Mouse (Mus musculus): Measurements from ENCODE around the gene Catsperz. TPM values are rescaled to one million over a fixed set of nuclear protein-coding genes. Genes with fewer than 3 reads are reported as not detected.

Gene Catsperz
- not detected for total RNA-seq (2021)
- long read RNA-seq, experiment 1: 0 reads
- long read RNA-seq, experiment 2: 0 reads

- no peak for DNase-seq
- intact Hi-C loops (cut with DNase I): loop anchor here (2.0 kb wide), 2 partner anchors 16 to 96 kb away; partner anchors contain the start of gene Bad
Measured at GRCm38 (mm10) chr19:6925307-6925573, at the start of gene Catsperz. Gene Catsperz (minus strand): TSS chr19:6925380.

- intact Hi-C loops (cut with DNase I): no loop called here
- peak; percentile 83 to 85 for DNase-seq
Measured at GRCm38 (mm10) chr19:6974211-6975205, 49.3 kb upstream of the Catsperz start, which contains the start of gene Ppp1r14b. Gene Ppp1r14b (plus strand): TSS chr19:6974968.

- no peak for DNase-seq
- intact Hi-C loops (cut with DNase I): no loop called here
Measured at GRCm38 (mm10) chr19:6973581-6974190, 48.5 kb upstream of the Catsperz start.

- intact Hi-C loops (cut with DNase I): no loop called here
- no peak for DNase-seq
Measured at GRCm38 (mm10) chr19:6972247-6972917, 47.2 kb upstream of the Catsperz start.

- DNase-seq: no peak
- intact Hi-C loops (cut with DNase I): no loop called here
Measured at GRCm38 (mm10) chr19:6971644-6972043, 46.5 kb upstream of the Catsperz start.

- intact Hi-C loops (cut with DNase I): loop anchor here (1.0 kb wide), 1 partner anchor 46 kb away; no protein-coding TSS in a partner anchor
- no peak for DNase-seq
Measured at GRCm38 (mm10) chr19:6970460-6971085, 45.4 kb upstream of the Catsperz start.

GRCm38 (mm10) chr19:6969665-6970381, 44.6 kb upstream of the Catsperz start:
- intact Hi-C loops (cut with DNase I): loop anchor here (1.0 to 2.0 kb wide), 2 partner anchors 15 to 46 kb away; no protein-coding TSS in a partner anchor
- peak; percentile 87 to 89 for DNase-seq

- no peak for DNase-seq
- intact Hi-C loops (cut with DNase I): loop anchor here (2.0 kb wide), 1 partner anchor 14 kb away; no protein-coding TSS in a partner anchor
Measured at GRCm38 (mm10) chr19:6969291-6969664, 44.1 kb upstream of the Catsperz start.

GRCm38 (mm10) chr19:6968491-6969271, 43.5 kb upstream of the Catsperz start:
- intact Hi-C loops (cut with DNase I): loop anchor here (2.0 kb wide), 1 partner anchor 14 kb away; no protein-coding TSS in a partner anchor
- no peak for DNase-seq

GRCm38 (mm10) chr19:6956461-6956860, 31.3 kb upstream of the Catsperz start:
- intact Hi-C loops (cut with DNase I): no loop called here
- DNase-seq: no peak

GRCm38 (mm10) chr19:6955424-6955823, 30.2 kb upstream of the Catsperz start:
- intact Hi-C loops (cut with DNase I): loop anchor here (2.0 kb wide), 1 partner anchor 13 kb away; no protein-coding TSS in a partner anchor

GRCm38 (mm10) chr19:6954046-6954445, 28.9 kb upstream of the Catsperz start:
- intact Hi-C loops (cut with DNase I): loop anchor here (2.0 kb wide), 1 partner anchor 15 kb away; no protein-coding TSS in a partner anchor
- peak in 1 of 2 experiments; percentile 67 for DNase-seq

More at GRCm38 (mm10) chr19:6955424-6955823, 30.2 kb upstream of the Catsperz start:
- DNase-seq: peak in 1 of 2 experiments; percentile 50

- DNase-seq: peak; percentile 55 to 57
- intact Hi-C loops (cut with DNase I): no loop called here
Measured at GRCm38 (mm10) chr19:6952712-6953037, 27.5 kb upstream of the Catsperz start.

- intact Hi-C loops (cut with DNase I): no loop called here
- DNase-seq: peak; percentile 86 to 90
Measured at GRCm38 (mm10) chr19:6951994-6952711, 27.0 kb upstream of the Catsperz start.

GRCm38 (mm10) chr19:6951381-6951968, 26.3 kb upstream of the Catsperz start:
- intact Hi-C loops (cut with DNase I): no loop called here

GRCm38 (mm10) chr19:6950613-6951153, 25.5 kb upstream of the Catsperz start:
- intact Hi-C loops (cut with DNase I): no loop called here
- DNase-seq: peak; percentile 47 to 53

More at GRCm38 (mm10) chr19:6951381-6951968, 26.3 kb upstream of the Catsperz start:
- peak; percentile 92 to 95 for DNase-seq

GRCm38 (mm10) chr19:6949951-6950350, 24.8 kb upstream of the Catsperz start:
- intact Hi-C loops (cut with DNase I): loop anchor here (5.0 kb wide), 1 partner anchor 703 kb away; no protein-coding TSS in a partner anchor
- no peak for DNase-seq
